Mouse (Mus musculus) gastrocnemius, postnatal 14 days (tissue): Measurements from ENCODE around the gene Bnc2. TPM values are rescaled to one million over a fixed set of nuclear protein-coding genes. Genes with fewer than 3 reads are reported as not detected.
A peak's percentile ranks its signal among the peaks of the same experiment; 100 is the strongest.

Experiments used
- DNase-seq: peaks from one replicate; pipeline ENCODE4 v3.0.0; 2021; ENCODE audit warnings: mixed read lengths
- intact Hi-C: fragments of 180-260 bp; cut with DNase I; formaldehyde crosslinking; loops from one replicate; pipeline ENCODE4 v1.15.1; 2025; ENCODE audit warnings: low total_unique reads
- total RNA-seq, 2 experiments: library from RNA; stranded (reverse); gene quantifications; 2 replicates each; pipeline ENCODE4 v1.2.3; 2021

Gene Bnc2
- total RNA-seq, 2 experiments from 2014 or later = 4.3 to 5.3 TPM

DNA sequence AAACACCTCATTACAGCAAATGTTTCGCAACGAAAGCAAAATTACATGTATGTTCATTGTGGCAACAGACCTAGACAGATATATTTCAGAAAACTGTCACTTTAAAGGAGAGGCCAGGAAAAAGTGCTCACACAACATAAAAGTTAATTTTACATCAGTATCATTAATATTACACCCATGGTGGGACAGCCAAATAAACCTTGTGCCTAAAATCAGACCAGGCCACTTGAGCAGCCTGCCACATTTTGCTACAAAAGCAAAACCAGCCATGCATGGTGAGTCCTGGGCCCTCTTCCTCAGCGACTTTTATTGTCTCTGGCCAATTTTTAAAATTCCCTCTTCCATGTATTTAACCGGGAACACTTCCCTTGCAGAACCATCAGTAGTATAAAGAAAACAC lies 221.5 kb downstream of the Bnc2 start:
- no peak for DNase-seq
- intact Hi-C loops = no loop called here

DNA sequence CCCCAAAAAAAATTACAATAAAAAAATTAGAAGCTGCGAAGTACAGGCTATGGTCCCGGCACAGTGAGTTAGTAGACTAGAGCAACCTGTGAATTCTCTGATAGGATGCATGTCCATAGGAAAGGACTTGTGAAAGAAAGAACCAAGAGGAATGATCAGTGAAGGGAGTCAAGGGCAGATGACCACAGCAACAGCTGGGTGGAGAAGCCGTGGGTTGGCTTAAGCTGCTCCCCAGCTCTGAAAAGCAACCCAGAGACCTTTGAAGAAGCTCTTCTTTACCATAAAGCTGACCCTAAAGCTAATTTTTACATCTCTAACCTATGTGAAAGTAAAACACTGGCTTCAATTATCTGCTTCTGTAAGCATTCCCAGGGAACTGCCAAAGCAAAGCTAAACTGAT lies 222.4 kb downstream of the Bnc2 start:
- intact Hi-C loops = no loop called here
- no peak for DNase-seq

DNA sequence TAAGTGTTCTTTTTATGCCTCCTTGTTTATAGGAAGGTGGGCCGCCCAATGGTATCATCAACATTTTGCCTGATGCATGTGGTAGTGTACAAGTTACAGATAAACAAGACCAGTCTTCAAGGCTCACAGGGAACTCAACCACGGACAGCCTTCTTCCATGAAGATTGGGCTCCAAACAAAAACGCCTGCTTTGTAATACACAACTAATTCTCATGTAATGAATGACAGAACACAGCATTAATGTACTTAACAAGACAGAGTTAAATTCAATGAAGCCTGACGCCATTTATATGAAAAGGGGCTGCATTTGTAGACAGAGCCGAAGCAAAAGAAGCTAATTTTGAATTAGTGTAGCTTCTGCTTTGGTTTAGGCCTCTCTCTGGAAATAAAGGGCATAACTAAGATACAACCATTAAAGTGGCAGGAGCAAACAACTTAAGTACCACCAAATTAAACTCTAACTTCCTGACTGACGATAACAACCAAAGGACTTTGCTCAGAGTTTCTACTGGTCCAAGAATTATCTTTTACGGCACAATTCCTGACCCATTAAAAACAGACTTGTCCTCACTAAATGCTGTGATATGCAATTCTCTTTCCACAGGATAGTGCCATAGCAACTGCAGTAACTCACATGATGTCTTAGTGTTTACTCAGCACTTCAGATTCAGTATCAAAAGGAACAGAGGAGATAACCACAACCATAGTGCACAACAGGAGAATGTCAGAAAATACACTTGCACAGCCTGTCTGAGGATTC lies 225.6 kb downstream of the Bnc2 start:
- no peak for DNase-seq
- intact Hi-C loops = no loop called here

DNA sequence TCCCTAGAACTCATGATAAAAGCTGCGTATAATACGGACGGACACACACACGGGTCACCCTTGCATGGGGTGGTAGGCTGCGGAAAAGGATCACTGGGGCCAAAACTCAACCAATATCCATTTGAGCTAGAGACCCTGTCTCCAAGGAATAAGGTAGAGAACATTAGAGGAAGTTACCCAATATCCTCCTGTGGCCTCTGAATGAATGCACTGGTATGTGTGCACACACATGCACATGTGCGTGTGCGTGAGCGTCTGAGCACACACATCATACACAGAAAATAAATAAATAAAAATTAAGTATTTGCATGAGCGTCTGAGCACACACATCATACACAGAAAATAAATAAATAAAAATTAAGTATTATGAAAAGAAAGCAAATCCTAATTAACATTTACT lies 241.8 kb downstream of the Bnc2 start:
- intact Hi-C loops = no loop called here
- DNase-seq = no peak

DNA sequence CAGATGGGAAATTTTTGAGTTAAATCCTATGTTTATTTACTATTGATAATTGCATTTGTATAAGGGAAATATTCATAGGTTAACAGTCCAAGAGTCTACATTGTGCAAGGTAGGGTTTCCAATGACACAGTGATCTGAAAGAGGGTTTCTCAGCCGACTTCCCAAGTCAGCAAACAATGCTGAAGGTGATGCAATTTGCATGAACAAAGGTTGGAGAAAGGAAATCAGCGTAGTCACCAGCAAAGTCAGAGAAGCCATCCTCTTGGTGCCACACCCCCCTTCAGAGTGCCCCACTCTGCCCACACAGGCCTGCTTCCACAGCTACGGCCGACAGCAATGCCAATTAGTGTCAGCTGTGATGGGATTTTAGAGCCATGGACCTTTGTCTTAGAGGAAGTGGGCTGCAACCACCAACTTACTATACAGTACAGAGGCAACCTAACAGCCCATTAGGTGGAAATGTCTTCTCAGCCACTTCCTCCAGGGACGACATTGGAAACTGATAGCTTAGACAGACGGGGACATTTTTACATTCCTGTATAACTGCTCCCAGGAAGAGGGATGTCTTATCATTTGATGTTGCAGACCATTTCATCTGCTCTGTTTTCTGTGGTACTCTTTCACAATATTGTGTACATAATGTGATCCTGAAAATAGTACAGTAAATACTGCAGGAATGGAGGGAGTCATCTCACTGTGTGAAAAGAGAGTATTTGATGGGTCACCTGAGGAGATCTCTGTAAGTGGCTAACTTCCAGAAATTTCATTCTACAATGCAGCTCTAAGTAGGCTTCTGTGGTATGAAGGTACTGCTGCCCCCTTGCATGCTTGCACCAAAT lies 243.2 kb downstream of the Bnc2 start:
- intact Hi-C loops = no loop called here
- DNase-seq = no peak

DNA sequence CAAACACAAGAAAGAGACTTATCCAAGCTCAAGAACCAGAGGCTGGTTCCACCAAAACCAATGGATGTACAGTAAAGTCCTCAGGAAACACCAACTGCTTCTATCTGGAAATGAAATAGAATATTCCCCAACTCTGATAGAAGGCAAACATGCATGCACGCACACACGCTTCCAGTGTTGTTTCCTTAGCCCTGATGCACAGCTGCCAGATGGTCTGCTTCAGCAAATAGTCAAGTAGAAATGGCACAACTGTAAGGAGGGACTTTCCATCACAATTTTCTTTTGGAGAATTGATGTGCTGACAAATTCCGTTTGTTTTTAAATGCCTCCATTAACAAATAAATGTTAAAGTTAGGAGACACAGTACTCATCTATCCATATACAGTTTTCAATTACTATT lies 247.1 kb downstream of the Bnc2 start:
- intact Hi-C loops = no loop called here
- DNase-seq = no peak

DNA sequence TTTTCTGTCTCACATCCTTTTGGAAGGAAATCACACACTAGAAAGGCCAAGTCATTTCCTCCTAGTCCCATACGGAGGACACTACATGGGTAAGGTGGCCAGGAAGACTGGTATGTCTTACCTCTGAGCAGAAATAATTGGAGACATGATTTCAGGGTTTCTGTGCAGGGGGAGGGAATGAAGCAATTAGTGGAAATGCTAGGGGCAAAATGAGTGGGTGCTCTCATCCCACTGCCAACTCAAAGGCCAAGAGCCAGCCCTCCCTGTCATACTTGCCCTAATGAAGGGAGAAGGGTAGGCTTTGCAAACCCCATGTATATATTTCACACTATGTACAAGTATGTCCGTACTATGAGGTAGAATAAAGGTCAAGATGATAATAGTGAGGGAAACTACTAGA lies 263.6 kb downstream of the Bnc2 start:
- intact Hi-C loops = no loop called here
- no peak for DNase-seq

DNA sequence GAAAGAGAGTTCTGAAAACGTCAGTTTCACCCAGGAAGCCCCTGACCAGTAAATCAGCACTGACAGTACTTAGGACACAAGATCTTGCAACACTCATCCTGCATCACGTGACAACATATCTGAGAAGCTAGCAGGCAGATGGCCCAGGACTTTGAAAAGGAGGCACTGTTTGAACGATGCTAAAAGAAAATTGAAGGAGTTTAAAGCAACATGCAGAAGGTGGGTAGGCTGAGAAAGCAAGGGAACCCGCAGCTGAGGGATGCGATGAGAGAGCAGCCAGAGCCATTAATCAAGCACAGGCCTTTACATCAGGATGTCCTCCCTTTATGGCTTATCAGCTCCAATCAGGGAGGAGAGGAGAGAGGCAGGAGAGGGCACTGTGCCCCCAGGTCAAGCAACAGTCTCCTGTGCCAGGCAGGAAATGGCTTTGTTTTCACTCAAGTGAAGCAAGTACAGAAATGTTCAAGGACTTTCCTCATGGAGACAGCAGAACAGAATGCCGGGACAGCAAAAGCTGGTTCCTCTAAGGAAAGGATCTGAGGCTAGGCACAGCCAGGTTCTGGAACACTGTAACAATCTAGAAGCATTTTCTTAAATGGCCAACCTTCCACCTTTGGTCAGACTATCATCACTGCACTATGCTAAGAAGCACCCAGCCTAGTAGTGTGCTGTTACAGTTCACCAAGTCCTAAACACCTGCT lies 267.6 kb downstream of the Bnc2 start:
- no peak for DNase-seq
- intact Hi-C loops = no loop called here

DNA sequence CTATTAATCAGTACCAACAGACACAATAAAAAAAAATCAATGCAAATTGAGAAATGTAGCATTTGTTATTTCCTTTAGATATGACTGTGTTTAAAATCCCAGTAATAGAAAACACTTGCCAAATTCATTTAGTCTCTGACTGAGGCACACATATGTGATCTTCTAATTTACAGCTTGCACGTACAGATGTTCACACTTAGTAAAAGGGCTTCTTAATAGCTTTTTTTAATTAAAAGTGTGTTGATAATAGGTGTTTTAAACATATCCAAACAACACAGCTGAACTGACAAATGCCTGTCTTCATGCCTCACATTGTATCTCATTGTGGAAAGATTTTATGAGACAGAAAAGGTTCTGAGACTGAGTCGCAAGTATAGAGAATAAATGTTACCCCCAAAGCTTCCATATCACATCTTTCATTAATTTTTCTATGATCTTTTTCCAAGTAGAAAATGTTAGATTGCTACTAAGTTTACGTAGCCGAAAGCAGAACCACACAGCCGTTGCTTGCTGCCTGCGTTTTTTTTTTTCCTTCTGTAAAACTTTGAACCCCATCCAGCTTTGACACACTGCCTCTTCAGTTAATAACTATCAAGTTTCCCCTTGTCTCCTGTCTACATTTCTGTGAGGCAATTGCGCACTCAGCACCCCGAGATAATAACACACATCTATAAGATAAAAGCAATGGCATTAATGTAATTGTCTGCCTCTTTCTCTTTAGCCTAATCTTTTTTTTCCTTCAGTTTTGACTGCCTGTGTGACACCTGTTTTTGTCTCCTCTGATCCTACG lies 271.5 kb downstream of the Bnc2 start:
- intact Hi-C loops = no loop called here

DNA sequence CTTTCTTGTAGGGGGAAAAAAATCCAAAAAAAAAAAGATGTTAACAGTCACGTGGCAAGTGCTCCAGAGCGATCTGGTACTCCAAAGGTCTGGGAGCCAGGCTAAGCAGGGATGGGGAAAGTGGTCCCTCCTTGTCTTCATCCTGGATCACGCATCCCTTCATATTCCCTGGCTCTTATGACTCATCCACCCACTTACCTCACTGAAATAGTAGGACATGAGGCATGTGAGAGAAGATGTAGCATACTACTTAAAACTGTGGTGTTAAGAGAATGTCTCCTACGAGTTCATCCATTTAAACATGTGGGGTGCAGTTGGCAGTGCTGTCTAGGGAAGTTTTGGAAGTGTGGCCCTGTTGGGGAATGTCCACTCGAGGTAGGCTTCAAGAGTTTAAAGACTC lies 286.1 kb downstream of the Bnc2 start:
- intact Hi-C loops = no loop called here
- DNase-seq = no peak

More for the DNA sequence above, 271.5 kb downstream of the Bnc2 start:
- no peak for DNase-seq

DNA sequence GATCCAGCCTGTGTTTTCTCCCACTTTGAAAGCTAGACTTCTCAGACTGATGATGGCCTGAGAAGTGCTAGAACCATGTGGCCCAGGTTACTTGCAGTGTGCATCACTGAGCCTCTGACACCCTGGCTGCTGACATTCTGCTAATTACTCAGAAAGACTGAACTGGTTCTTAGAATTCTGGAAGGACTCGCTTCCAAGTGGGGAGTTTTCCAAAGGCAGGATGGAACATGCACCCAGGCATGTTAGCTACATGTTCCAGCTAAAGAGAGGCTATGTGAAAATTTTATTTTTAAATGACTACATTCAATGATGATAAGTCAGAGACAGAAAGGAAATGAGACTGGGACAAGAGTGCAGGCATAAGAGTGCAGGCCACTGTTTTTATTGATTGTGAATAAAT lies 289.9 kb downstream of the Bnc2 start:
- no peak for DNase-seq
- intact Hi-C loops = no loop called here

DNA sequence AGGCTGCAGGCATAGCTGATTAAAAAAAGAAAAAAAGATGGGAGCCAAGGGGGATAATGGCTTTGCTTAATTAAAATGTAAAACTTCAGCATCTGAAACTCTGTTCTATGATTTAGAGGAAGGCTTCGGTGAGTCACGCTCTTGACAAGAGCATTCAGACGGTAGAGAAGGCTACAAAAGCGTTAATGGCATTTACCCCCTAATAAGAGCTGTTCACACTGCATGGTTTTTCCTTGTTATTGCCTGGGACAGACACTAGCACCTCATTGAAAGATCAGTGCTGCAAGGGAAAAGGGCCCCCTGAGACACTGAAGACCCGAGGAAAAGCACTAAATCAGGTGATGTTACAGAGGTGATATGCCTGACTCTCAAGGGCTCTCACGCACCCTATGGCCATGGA lies 295.8 kb downstream of the Bnc2 start:
- no peak for DNase-seq
- intact Hi-C loops = no loop called here

DNA sequence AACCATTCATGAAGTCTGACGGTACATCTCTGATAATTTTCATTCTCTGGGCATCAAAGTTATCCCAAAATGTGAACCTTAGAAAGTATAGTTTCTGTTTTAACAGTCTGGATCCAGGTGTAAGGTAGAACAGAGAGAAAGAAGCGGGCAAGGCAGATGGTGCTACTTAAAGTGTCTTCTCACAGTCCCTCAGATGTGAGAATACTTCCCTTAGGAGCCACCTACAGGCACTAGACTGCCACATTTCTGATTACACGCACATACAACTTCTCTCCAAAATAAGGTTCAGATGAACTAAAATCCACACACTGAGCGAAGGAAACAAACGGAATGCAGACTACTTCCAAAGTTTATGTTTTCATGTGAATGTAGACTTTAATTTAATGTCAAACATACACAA lies 297.6 kb downstream of the Bnc2 start:
- intact Hi-C loops = no loop called here
- no peak for DNase-seq

DNA sequence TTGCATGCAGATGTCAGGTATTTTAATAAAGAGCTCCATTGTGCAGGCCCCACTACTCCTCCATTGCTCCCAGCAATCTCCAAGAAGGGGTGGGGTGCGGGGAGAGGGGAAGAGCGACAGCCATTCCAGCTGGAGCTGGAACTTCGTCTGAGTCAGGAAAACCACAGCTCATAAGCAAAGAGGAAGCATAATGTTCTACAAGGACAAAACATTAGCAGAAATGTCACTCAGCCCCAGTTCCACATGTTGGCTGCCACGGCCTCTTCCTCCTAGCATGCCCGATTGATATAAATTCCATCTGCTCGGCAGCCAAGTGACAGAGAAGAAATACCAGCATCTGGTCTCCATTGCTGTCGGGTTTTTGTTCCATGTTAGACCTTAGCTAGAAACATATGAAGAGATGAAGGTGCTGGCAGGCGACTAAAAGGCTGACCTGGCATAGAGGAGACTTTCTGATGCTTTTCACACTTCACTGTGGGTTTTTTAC lies 312.7 kb downstream of the Bnc2 start:
- peak; percentile 19 for DNase-seq
- intact Hi-C loops = no loop called here

DNA sequence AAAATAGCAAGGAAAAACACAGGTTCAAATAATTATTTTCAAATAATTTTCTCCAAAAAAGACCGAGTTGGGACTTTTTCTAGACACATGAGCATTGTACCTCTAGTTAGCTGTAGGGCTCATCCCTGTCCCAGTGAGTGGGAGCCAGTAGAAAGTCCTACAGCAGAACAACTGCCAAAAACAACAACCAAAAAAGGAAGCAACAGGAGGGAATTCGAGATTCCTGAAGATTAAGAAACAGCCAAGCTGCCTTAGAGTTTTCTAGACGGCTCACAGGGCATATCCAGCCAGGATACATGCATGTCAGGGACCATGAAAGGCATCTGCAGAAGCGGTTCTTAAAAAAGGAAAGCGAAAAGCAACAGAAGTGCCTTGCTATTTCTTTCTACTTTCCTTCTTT lies 313.9 kb downstream of the Bnc2 start:
- intact Hi-C loops = no loop called here
- DNase-seq = no peak

DNA sequence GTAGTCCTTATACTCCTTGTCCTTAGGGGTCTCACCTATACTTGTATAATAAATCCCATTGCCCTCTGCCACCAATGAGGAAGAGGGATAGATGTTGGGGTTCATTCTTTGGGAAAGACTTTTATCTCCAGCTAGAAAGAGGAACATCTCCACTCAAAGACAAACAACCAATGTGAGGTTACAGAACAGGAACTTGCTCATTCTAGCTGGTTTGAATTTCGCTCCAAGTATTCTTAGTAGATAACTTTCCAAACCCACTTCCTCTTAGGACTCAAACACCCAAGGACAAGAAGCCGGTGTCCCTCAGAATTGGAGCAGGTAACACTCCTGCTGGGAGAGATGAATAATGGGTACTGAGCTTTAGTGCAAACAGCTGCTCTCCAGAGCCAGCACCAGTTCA lies 315.1 kb downstream of the Bnc2 start:
- no peak for DNase-seq
- intact Hi-C loops = no loop called here

DNA sequence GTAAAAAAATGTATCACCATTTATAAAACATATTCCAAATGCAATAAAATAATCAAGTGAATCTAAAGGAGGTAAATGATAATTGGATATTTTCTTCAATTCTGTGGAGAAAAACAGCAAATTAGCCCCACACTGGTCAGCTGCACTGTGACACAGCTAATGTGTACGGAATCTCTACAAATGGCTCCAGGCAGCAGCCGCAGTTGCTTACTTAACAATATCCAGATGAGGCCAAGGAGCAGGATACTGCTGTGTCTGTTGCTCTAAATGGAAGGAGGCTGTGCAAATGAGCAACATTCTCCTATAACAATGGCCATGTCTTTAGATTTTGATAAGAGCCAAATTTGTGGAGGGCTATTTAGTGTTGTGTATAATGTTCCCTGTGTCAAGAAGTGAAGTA lies 316.9 kb downstream of the Bnc2 start:
- no peak for DNase-seq
- intact Hi-C loops = no loop called here

DNA sequence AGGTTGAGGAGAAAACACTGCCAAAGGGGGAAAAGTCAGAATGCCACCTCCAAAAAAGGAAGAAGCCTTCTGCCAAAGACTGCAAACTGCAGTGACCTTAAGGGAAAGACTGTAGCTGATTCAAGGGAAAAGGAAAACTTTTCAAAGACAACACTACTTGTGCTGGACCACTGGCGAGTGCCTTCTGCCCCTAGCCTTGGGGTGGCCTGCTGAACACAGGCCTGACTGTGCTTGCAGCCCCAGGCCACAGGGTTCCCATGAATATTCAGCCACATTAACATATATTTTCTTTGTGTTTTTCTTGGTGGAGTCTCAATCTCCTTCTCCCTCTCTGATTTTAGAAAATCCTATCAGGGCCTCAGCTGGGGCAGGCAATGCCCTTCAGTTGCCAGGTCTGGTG lies 317.7 kb downstream of the Bnc2 start:
- intact Hi-C loops = no loop called here
- DNase-seq = no peak

DNA sequence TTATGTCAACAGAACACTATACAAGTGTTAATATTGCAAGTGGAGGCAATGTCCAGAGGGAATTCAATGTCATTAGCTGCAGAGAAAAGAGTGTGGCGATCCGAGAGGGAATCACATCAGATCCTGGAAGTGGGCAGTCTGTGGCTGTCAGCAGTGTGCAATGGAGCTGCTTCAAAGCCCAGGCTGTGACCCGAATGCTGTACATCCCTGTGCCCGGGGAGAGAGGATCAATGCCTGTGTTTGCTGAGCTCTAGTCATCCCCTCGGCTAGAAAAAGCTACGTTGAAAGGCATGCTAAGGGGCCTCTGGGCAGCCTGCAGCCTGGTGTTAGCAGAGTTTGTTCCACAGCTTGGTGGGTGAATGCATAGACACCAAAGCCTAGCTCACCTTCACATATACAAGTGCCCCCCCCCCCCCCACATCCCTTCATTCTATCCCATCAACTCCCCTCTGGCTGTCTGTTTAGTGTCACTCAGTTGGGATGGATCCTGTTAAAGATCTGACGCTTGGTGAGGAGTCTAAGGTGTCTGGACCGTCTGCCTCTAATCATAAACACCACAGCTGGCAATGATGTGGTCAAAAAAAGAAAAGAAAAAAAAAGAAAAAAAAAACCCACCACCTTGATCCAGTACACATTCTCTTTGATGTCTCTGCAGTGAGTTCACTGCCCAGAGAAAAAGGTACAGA lies 318.5 kb downstream of the Bnc2 start:
- intact Hi-C loops = no loop called here
- no peak for DNase-seq
